Mouse (Mus musculus): ENCODE measurements around the gene Rpf2. TPM values are rescaled to one million over a fixed set of nuclear protein-coding genes. Genes with fewer than 3 reads are reported as not detected.

The Rpf2 gene
- polyA plus RNA-seq, 2 experiments, result 16.8 to 39.2 TPM

- Histone ChIP-seq H3K27ac (no peak overlapping the region), H3K4me2 (ENCODE audit: low read depth) (no peak overlapping the region), H3K27me3 (ENCODE audit: control insufficient read depth, insufficient read depth, low read length) (no peaks in the 10 kb centered on the region), H3K4me1 (replicated peaks; ENCODE audit: control insufficient read depth in 2 of 2, insufficient read depth in 2 of 2, low read length in 1 of 2) (peaks cover 12 to 20% of the 10 kb centered on the region in 2 experiments), H3K36me3 (replicated peaks; ENCODE audit: control insufficient read depth, insufficient read depth, low read depth) (no peaks in the 10 kb centered on the region), H3K4me3 (ENCODE audit: insufficient read depth in 1 of 2, low read depth in 2 of 2, low read length in 2 of 2) (no peak overlapping the region), H3K9ac (replicated peaks) (no peak overlapping the region), H3K9me3 (ENCODE audit: control insufficient read depth, low read length) (no peaks in the 10 kb centered on the region)
- ATAC-seq (ENCODE audit: insufficient read depth) (no peak), DNase-seq (ENCODE audit: low read depth in 3 of 3, low spot score in 3 of 3) (no peak)
- TF ChIP-seq EP300 (IDR thresholded peaks at IDR 0.05; ENCODE audit: low read depth), result no peak
- WGBS (ENCODE audit: insufficient replicate concordance), result 58% methylated on average over 5 of the region's 5 CpGs
Measured at GRCm38 (mm10) chr10:40260305-40260704, 13.5 kb upstream of the Rpf2 start.

GRCm38 (mm10) chr10:40259542-40259941, 12.7 kb upstream of the Rpf2 start:
- no peaks in the 10 kb centered on the region for H3K36me3 ChIP-seq (replicated peaks; ENCODE audit: control insufficient read depth, insufficient read depth, low read depth)
- TF ChIP-seq EP300 (IDR thresholded peaks at IDR 0.05; ENCODE audit: low read depth), result no peak
- no peak for TF ChIP-seq CTCF (IDR thresholded peaks at IDR 0.05; ENCODE audit: low read depth)
- 6% methylated on average over 8 of the region's 8 CpGs for WGBS (ENCODE audit: insufficient replicate concordance)
- ATAC-seq (ENCODE audit: insufficient read depth) (no peak), DNase-seq (ENCODE audit: low read depth in 3 of 3, low spot score in 3 of 3) (peak in 1 of 3 experiments; percentile 42)
- peak overlapping the region; percentile 91 for H3K27ac ChIP-seq
- H3K9ac ChIP-seq (replicated peaks), result no peak overlapping the region; the same call in 1 of the 2 replicates
- no peaks in the 10 kb centered on the region for H3K27me3 ChIP-seq (ENCODE audit: control insufficient read depth, insufficient read depth, low read length)
- H3K4me2 ChIP-seq (ENCODE audit: low read depth), result peak overlapping the region; percentile 99
- H3K4me1 ChIP-seq (replicated peaks; ENCODE audit: control insufficient read depth in 2 of 2, insufficient read depth in 2 of 2, low read length in 1 of 2), result peaks cover 12 to 20% of the 10 kb centered on the region in 2 experiments
- no peaks in the 10 kb centered on the region for H3K9me3 ChIP-seq (ENCODE audit: control insufficient read depth, low read length)
- H3K4me3 ChIP-seq (ENCODE audit: insufficient read depth in 1 of 2, low read depth in 2 of 2, low read length in 2 of 2), result peak overlapping the region in 1 of 2 experiments; percentile 32; a peak in 1 of 4 replicates

GRCm38 (mm10) chr10:40258976-40259375, 12.1 kb upstream of the Rpf2 start:
- under 1% methylated on average over 5 of the region's 5 CpGs for WGBS (ENCODE audit: insufficient replicate concordance)
- peak overlapping the region; percentile 91 for H3K27ac ChIP-seq
- H3K4me1 ChIP-seq (replicated peaks; ENCODE audit: control insufficient read depth in 2 of 2, insufficient read depth in 2 of 2, low read length in 1 of 2), result peaks cover 12 to 20% of the 10 kb centered on the region in 2 experiments
- peak overlapping the region; percentile 96; the same call in 1 of the 2 replicates for H3K9ac ChIP-seq (replicated peaks)
- peak overlapping the region in 1 of 2 experiments; percentile 32; a peak in 2 of 4 replicates for H3K4me3 ChIP-seq (ENCODE audit: insufficient read depth in 1 of 2, low read depth in 2 of 2, low read length in 2 of 2)
- no peaks in the 10 kb centered on the region for H3K36me3 ChIP-seq (replicated peaks; ENCODE audit: control insufficient read depth, insufficient read depth, low read depth)
- no peaks in the 10 kb centered on the region for H3K9me3 ChIP-seq (ENCODE audit: control insufficient read depth, low read length)
- TF ChIP-seq CTCF (IDR thresholded peaks at IDR 0.05; ENCODE audit: low read depth), result peak; percentile 72
- no peak for TF ChIP-seq EP300 (IDR thresholded peaks at IDR 0.05; ENCODE audit: low read depth)
- no peak; the same call in 1 of the 2 replicates for ATAC-seq (ENCODE audit: insufficient read depth)
- peak overlapping the region; percentile 99 for H3K4me2 ChIP-seq (ENCODE audit: low read depth)
- peak; percentile 55 to 77 (median 60) for DNase-seq (ENCODE audit: low read depth in 3 of 3, low spot score in 3 of 3)
- H3K27me3 ChIP-seq (ENCODE audit: control insufficient read depth, insufficient read depth, low read length), result no peaks in the 10 kb centered on the region

GRCm38 (mm10) chr10:40258401-40258966, 11.6 kb upstream of the Rpf2 start:
- peaks cover 12 to 20% of the 10 kb centered on the region in 2 experiments for H3K4me1 ChIP-seq (replicated peaks; ENCODE audit: control insufficient read depth in 2 of 2, insufficient read depth in 2 of 2, low read length in 1 of 2)
- no peaks in the 10 kb centered on the region for H3K27me3 ChIP-seq (ENCODE audit: control insufficient read depth, insufficient read depth, low read length)
- peak; percentile 87 to 91 (median 90) for DNase-seq (ENCODE audit: low read depth in 3 of 3, low spot score in 3 of 3)
- peak; percentile 84 for ATAC-seq (ENCODE audit: insufficient read depth)
- H3K27ac ChIP-seq, result peak overlapping the region; percentile 91
- peak overlapping the region; percentile 96 for H3K9ac ChIP-seq (replicated peaks)
- TF ChIP-seq EP300 (IDR thresholded peaks at IDR 0.05; ENCODE audit: low read depth) (peak; percentile 61), CTCF (IDR thresholded peaks at IDR 0.05; ENCODE audit: low read depth) (peak; percentile 57)
- no peaks in the 10 kb centered on the region for H3K9me3 ChIP-seq (ENCODE audit: control insufficient read depth, low read length)
- peak overlapping the region in 1 of 2 experiments; percentile 94; a peak in 2 of 4 replicates for H3K4me3 ChIP-seq (ENCODE audit: insufficient read depth in 1 of 2, low read depth in 2 of 2, low read length in 2 of 2)
- peak overlapping the region; percentile 99 for H3K4me2 ChIP-seq (ENCODE audit: low read depth)
- H3K36me3 ChIP-seq (replicated peaks; ENCODE audit: control insufficient read depth, insufficient read depth, low read depth), result no peaks in the 10 kb centered on the region; the same call in 1 of the 2 replicates
- under 1% methylated on average over 12 of the region's 12 CpGs for WGBS (ENCODE audit: insufficient replicate concordance)

- Histone ChIP-seq H3K36me3 (replicated peaks; ENCODE audit: control insufficient read depth, insufficient read depth, low read depth) (no peaks in the 10 kb centered on the region; the same call in none of the 2 replicates), H3K4me2 (ENCODE audit: low read depth) (peak within 1 kb of the TSS; percentile 99), H3K9me3 (ENCODE audit: control insufficient read depth, low read length) (no peaks in the 10 kb centered on the region), H3K4me1 (replicated peaks; ENCODE audit: control insufficient read depth in 2 of 2, insufficient read depth in 2 of 2, low read length in 1 of 2) (peaks cover 12 to 20% of the 10 kb centered on the region in 2 experiments), H3K9ac (replicated peaks) (peak within 1 kb of the TSS; percentile 96), H3K27ac (peak within 1 kb of the TSS; percentile 91), H3K27me3 (ENCODE audit: control insufficient read depth, insufficient read depth, low read length) (no peaks in the 10 kb centered on the region), H3K4me3 (ENCODE audit: insufficient read depth in 1 of 2, low read depth in 2 of 2, low read length in 2 of 2) (peak within 1 kb of the TSS; percentile 94)
- 0% methylated on average over 43 of the region's 43 CpGs for WGBS (ENCODE audit: insufficient replicate concordance)
- DNase-seq (ENCODE audit: low read depth in 3 of 3, low spot score in 3 of 3) (peak; percentile 82 to 89 (median 83)), ATAC-seq (ENCODE audit: insufficient read depth) (peak; percentile 59; the same call in 1 of the 2 replicates)
- no peak for TF ChIP-seq CTCF (IDR thresholded peaks at IDR 0.05; ENCODE audit: low read depth)
- peak; percentile 15; the same call in 1 of the 2 replicates for TF ChIP-seq EP300 (IDR thresholded peaks at IDR 0.05; ENCODE audit: low read depth)
Measured at GRCm38 (mm10) chr10:40257414-40258255, 10.8 kb upstream of the Rpf2 start, which contains the start of gene Gtf3c6. TSS of gene Gtf3c6 (minus strand) at chr10:40258108.

Measured in liver, embryonic 14.5 days (tissue).